ENCODE assay signal across 21 mouse cellular contexts in the genomic region with DNA sequence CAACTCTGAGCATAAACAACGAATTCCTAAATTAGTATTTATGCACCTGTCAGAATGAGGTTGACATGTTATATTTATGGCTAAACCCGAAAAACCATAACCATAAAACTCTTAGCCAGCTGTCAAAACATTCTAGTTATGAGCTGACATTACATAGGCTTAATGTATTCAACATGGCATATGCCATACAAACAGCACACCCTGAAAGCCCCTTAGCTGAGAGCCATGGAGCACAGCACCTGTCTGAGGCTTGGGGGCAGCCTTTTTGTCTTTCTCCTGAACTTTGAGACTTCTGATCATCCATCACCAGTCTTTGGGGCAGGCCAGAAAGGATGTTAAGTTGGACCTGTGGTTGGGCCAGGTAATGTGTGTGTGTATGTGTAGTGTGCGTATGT.
"Had no signal": no experiment of that assay in that cellular context is flagged by ENCODE, and none has a peak within 500 bp of the region (broad histone marks: within the 10 kb centered on the region; RNA-seq: fewer than 3 reads in every experiment).

No protein-coding gene starts in this region.

- H3K4me2 ChIP-seq: heart, embryonic 11.5 days; heart, embryonic 13.5 days; heart, embryonic 15.5 days; kidney, embryonic 15.5 days; limb, embryonic 13.5 days; limb, embryonic 15.5 days; liver, embryonic 13.5 days; liver, embryonic 15.5 days had no signal

- H3K27me3 ChIP-seq: heart, embryonic 13.5 days; heart, embryonic 15.5 days; kidney, embryonic 15.5 days; limb, embryonic 13.5 days; limb, embryonic 15.5 days; liver, embryonic 13.5 days; liver, embryonic 15.5 days had no signal

- H3K4me3 ChIP-seq: heart, adult 2 months; heart, embryonic 13.5 days; heart, embryonic 15.5 days; kidney, embryonic 15.5 days; left cerebral cortex, adult 2 months; limb, embryonic 13.5 days; limb, embryonic 15.5 days; liver, embryonic 13.5 days; liver, embryonic 15.5 days had no signal

- DNase-seq: gastrocnemius, postnatal 14 days; gastrocnemius, postnatal 36 days; heart, adult 11 months; heart, adult 2 months; heart, postnatal 14 days; heart, postnatal 36 days; kidney, adult 11 months; kidney, adult 2 months; kidney, adult 9 months; kidney, postnatal 14 days; kidney, postnatal 36 days; layer of hippocampus, adult 9-11 months; liver, embryonic 13.5 days had no signal

- H3K36me3 ChIP-seq: heart, embryonic 13.5 days; heart, embryonic 15.5 days; kidney, embryonic 15.5 days; limb, embryonic 13.5 days; limb, embryonic 15.5 days; liver, embryonic 13.5 days; liver, embryonic 15.5 days had no signal

- H3K9ac ChIP-seq: heart, embryonic 13.5 days; heart, embryonic 15.5 days; kidney, embryonic 15.5 days; limb, embryonic 13.5 days; limb, embryonic 15.5 days; liver, embryonic 13.5 days; liver, embryonic 15.5 days had no signal

- H3K27ac ChIP-seq: heart, adult 2 months; heart, embryonic 13.5 days; heart, embryonic 15.5 days; left cerebral cortex, adult 2 months; limb, embryonic 13.5 days; limb, embryonic 15.5 days; liver, embryonic 13.5 days; liver, embryonic 15.5 days had no signal

- H3K9me3 ChIP-seq: heart, embryonic 13.5 days; heart, embryonic 15.5 days; kidney, embryonic 15.5 days; limb, embryonic 13.5 days; limb, embryonic 15.5 days; liver, embryonic 13.5 days; liver, embryonic 15.5 days had no signal
